Mouse (Mus musculus): ENCODE results near the gene Astn2.

DNA sequence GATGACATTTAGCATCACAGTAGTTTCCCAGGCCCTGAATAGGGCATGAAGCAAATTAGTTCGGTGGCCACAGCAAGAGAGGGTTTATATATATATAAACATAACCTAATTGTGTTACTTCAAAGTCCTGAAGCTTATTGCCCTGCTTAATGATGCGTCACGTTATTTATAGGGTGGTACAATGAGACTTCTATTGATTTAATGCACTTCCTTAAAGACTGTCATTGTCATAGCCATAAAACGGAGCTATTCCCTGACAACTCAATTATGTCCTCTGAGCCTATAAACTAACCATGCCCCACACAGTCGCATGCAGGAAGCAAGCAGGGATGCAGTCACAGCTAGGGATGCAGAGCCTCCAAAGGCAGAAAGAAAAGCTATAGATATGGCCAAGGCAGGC is 761.8 kb downstream of the Astn2 start:
- no peak for TF ChIP-seq POLR2A (IDR thresholded peaks at IDR 0.05; ENCODE audit: insufficient read length, low read depth)
- no peak for TF ChIP-seq MAX (IDR thresholded peaks at IDR 0.05; ENCODE audit: low read depth)
- no peak for TF ChIP-seq MYOG (IDR thresholded peaks at IDR 0.05; ENCODE audit: control insufficient read depth in 1 of 3, insufficient read depth in 1 of 3, insufficient read length in 2 of 3, low read depth in 2 of 3)
- TF ChIP-seq MYOD1 (IDR thresholded peaks at IDR 0.05; ENCODE audit: control insufficient read depth in 1 of 3, insufficient read length in 2 of 3, low read depth in 2 of 3) = no peak
- TF ChIP-seq SRF (IDR thresholded peaks at IDR 0.05; ENCODE audit: control insufficient read depth, insufficient read length, low read depth) = no peak
- no peak for TF ChIP-seq E2F4 (IDR thresholded peaks at IDR 0.05; ENCODE audit: insufficient read depth)
- TF ChIP-seq CEBPB (IDR thresholded peaks at IDR 0.05; ENCODE audit: insufficient read depth, poor library complexity, severe bottlenecking) = no peak
- TF ChIP-seq TCF12 (IDR thresholded peaks at IDR 0.05; ENCODE audit: insufficient read depth, poor library complexity, severe bottlenecking) = no peak
- TF ChIP-seq POLR2AphosphoS2 (IDR thresholded peaks at IDR 0.05; ENCODE audit: insufficient read length, low read depth) = no peak
- TF ChIP-seq REST (IDR thresholded peaks at IDR 0.05; ENCODE audit: insufficient read depth, insufficient read length) = no peak
- TF ChIP-seq USF1 (IDR thresholded peaks at IDR 0.05; ENCODE audit: low read depth) = no peak
- TF ChIP-seq TCF3 (IDR thresholded peaks at IDR 0.05; ENCODE audit: insufficient read length, low read depth) = no peak

All from myocyte (in vitro differentiated cells).